Mouse (Mus musculus): ENCODE results near the gene Ust. TPM values are rescaled to one million over a fixed set of nuclear protein-coding genes. Genes with fewer than 3 reads are reported as not detected.

Gene Ust
- polyA plus RNA-seq, 1 experiment from 2014 or later, result 5.9 TPM

- no peak overlapping the region for H3K9ac ChIP-seq (ENCODE audit: low read length)
- no peak overlapping the region for H3K4me3 ChIP-seq (ENCODE audit: low read depth, low read length)
- DNase-seq (ENCODE audit: low spot score), result no peak
- no peaks in the 10 kb centered on the region for H3K27me3 ChIP-seq (ENCODE audit: control insufficient read depth, insufficient read depth, low read length)
- WGBS, result 81% methylated on average over 1 of the region's 1 CpGs
- H3K4me2 ChIP-seq (ENCODE audit: low read depth, severe bottlenecking), result no peak overlapping the region
- H3K9me3 ChIP-seq (ENCODE audit: control insufficient read depth, low read length), result no peaks in the 10 kb centered on the region; the same call in 1 of the 2 replicates
- H3K27ac ChIP-seq (replicated peaks; ENCODE audit: low read depth, low read length), result no peak overlapping the region
- no peaks in the 10 kb centered on the region for H3K36me3 ChIP-seq (ENCODE audit: control insufficient read depth, insufficient read depth, low read length)
- no peak for ATAC-seq (ENCODE audit: insufficient number of reproducible peaks, low FRiP score, low TSS enrichment, low read depth)
- 0 out of 2 replicates have a peak, but pooled peaks cover 3% of the 10 kb centered on the region for H3K4me1 ChIP-seq (ENCODE audit: control insufficient read depth, insufficient read depth, low read length)
Observed at GRCm38 (mm10) chr10:8491909-8492591, 26.6 kb downstream of the Ust start.

- H3K4me3 ChIP-seq (ENCODE audit: low read depth, low read length), result no peak overlapping the region
- H3K4me1 ChIP-seq (ENCODE audit: control insufficient read depth, insufficient read depth, low read length), result no peaks in the 10 kb centered on the region
- WGBS, result 59% methylated on average over 2 of the region's 2 CpGs
- no peak overlapping the region for H3K27ac ChIP-seq (replicated peaks; ENCODE audit: low read depth, low read length)
- no peak overlapping the region for H3K9ac ChIP-seq (ENCODE audit: low read length)
- DNase-seq (ENCODE audit: low spot score), result no peak
- H3K27me3 ChIP-seq (ENCODE audit: control insufficient read depth, insufficient read depth, low read length), result no peaks in the 10 kb centered on the region
- H3K4me2 ChIP-seq (ENCODE audit: low read depth, severe bottlenecking), result no peak overlapping the region
- no peaks in the 10 kb centered on the region for H3K9me3 ChIP-seq (ENCODE audit: control insufficient read depth, low read length)
- no peak for ATAC-seq (ENCODE audit: insufficient number of reproducible peaks, low FRiP score, low TSS enrichment, low read depth)
- no peaks in the 10 kb centered on the region for H3K36me3 ChIP-seq (ENCODE audit: control insufficient read depth, insufficient read depth, low read length)
Observed at GRCm38 (mm10) chr10:8487388-8487787, 31.2 kb downstream of the Ust start.

GRCm38 (mm10) chr10:8484487-8484886 is 34.1 kb downstream of the Ust start:
- Histone ChIP-seq H3K27ac (replicated peaks; ENCODE audit: low read depth, low read length) (no peak overlapping the region), H3K36me3 (ENCODE audit: control insufficient read depth, insufficient read depth, low read length) (no peaks in the 10 kb centered on the region), H3K27me3 (ENCODE audit: control insufficient read depth, insufficient read depth, low read length) (no peaks in the 10 kb centered on the region), H3K4me1 (ENCODE audit: control insufficient read depth, insufficient read depth, low read length) (no peaks in the 10 kb centered on the region), H3K9me3 (ENCODE audit: control insufficient read depth, low read length) (no peaks in the 10 kb centered on the region), H3K4me3 (ENCODE audit: low read depth, low read length) (no peak overlapping the region), H3K4me2 (ENCODE audit: low read depth, severe bottlenecking) (no peak overlapping the region), H3K9ac (ENCODE audit: low read length) (no peak overlapping the region)
- 89% methylated on average over 4 of the region's 4 CpGs for WGBS
- no peak for ATAC-seq (ENCODE audit: insufficient number of reproducible peaks, low FRiP score, low TSS enrichment, low read depth)
- DNase-seq (ENCODE audit: low spot score), result no peak

- Histone ChIP-seq H3K9me3 (ENCODE audit: control insufficient read depth, low read length) (no peaks in the 10 kb centered on the region), H3K9ac (ENCODE audit: low read length) (no peak overlapping the region), H3K27me3 (ENCODE audit: control insufficient read depth, insufficient read depth, low read length) (no peaks in the 10 kb centered on the region), H3K4me3 (ENCODE audit: low read depth, low read length) (no peak overlapping the region), H3K27ac (replicated peaks; ENCODE audit: low read depth, low read length) (no peak overlapping the region), H3K36me3 (ENCODE audit: control insufficient read depth, insufficient read depth, low read length) (no peaks in the 10 kb centered on the region), H3K4me2 (ENCODE audit: low read depth, severe bottlenecking) (no peak overlapping the region), H3K4me1 (ENCODE audit: control insufficient read depth, insufficient read depth, low read length) (no peaks in the 10 kb centered on the region)
- DNase-seq (ENCODE audit: low spot score) (no peak), ATAC-seq (ENCODE audit: insufficient number of reproducible peaks, low FRiP score, low TSS enrichment, low read depth) (no peak)
- 91% methylated on average over 4 of the region's 4 CpGs for WGBS
Observed at GRCm38 (mm10) chr10:8482779-8483178, 35.8 kb downstream of the Ust start.

DNA sequence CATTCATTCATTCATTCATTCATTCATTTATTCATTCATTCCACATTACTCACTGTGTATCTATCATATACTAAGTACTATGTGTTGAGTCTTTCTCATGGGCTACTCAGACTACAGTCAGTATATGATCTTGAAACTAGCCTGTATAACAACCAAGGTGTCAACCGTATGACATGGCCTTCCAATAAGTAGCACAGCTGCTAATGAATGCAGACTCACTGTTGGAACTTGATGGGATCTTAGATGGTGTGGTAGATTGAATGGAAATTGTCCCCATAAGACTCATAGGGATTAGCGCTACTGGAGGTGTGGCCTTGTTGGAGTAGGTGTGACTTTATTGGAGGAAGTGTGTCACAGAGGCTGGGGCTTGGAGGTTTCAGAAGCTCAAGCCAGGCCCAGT is 38.8 kb downstream of the Ust start:
- Histone ChIP-seq H3K36me3 (ENCODE audit: control insufficient read depth, insufficient read depth, low read length) (no peaks in the 10 kb centered on the region), H3K4me3 (ENCODE audit: low read depth, low read length) (no peak overlapping the region), H3K27ac (replicated peaks; ENCODE audit: low read depth, low read length) (no peak overlapping the region), H3K4me1 (ENCODE audit: control insufficient read depth, insufficient read depth, low read length) (no peaks in the 10 kb centered on the region), H3K9ac (ENCODE audit: low read length) (no peak overlapping the region), H3K27me3 (ENCODE audit: control insufficient read depth, insufficient read depth, low read length) (no peaks in the 10 kb centered on the region), H3K9me3 (ENCODE audit: control insufficient read depth, low read length) (no peaks in the 10 kb centered on the region), H3K4me2 (ENCODE audit: low read depth, severe bottlenecking) (no peak overlapping the region)
- ATAC-seq (ENCODE audit: insufficient number of reproducible peaks, low FRiP score, low TSS enrichment, low read depth) (no peak), DNase-seq (ENCODE audit: low spot score) (no peak)
- 96% methylated on average over 2 of the region's 2 CpGs for WGBS

GRCm38 (mm10) chr10:8477936-8478335 is 40.7 kb downstream of the Ust start:
- 88% methylated on average over 8 of the region's 8 CpGs for WGBS

GRCm38 (mm10) chr10:8471995-8472394 is 46.6 kb downstream of the Ust start:
- ATAC-seq (ENCODE audit: insufficient number of reproducible peaks, low FRiP score, low TSS enrichment, low read depth) (no peak), DNase-seq (ENCODE audit: low spot score) (no peak)
- Histone ChIP-seq H3K9me3 (ENCODE audit: control insufficient read depth, low read length) (no peaks in the 10 kb centered on the region), H3K27me3 (ENCODE audit: control insufficient read depth, insufficient read depth, low read length) (no peaks in the 10 kb centered on the region), H3K27ac (replicated peaks; ENCODE audit: low read depth, low read length) (no peak overlapping the region), H3K4me2 (ENCODE audit: low read depth, severe bottlenecking) (no peak overlapping the region), H3K4me1 (ENCODE audit: control insufficient read depth, insufficient read depth, low read length) (peaks cover 4% of the 10 kb centered on the region; the same call in 1 of the 2 replicates), H3K9ac (ENCODE audit: low read length) (no peak overlapping the region), H3K4me3 (ENCODE audit: low read depth, low read length) (no peak overlapping the region), H3K36me3 (ENCODE audit: control insufficient read depth, insufficient read depth, low read length) (no peaks in the 10 kb centered on the region)
- 79% methylated on average over 12 of the region's 12 CpGs for WGBS

More at GRCm38 (mm10) chr10:8477936-8478335, 40.7 kb downstream of the Ust start:
- DNase-seq (ENCODE audit: low spot score) (no peak), ATAC-seq (ENCODE audit: insufficient number of reproducible peaks, low FRiP score, low TSS enrichment, low read depth) (no peak)
- no peaks in the 10 kb centered on the region for H3K4me1 ChIP-seq (ENCODE audit: control insufficient read depth, insufficient read depth, low read length)
- no peak overlapping the region for H3K4me3 ChIP-seq (ENCODE audit: low read depth, low read length)
- no peaks in the 10 kb centered on the region for H3K9me3 ChIP-seq (ENCODE audit: control insufficient read depth, low read length)
- H3K4me2 ChIP-seq (ENCODE audit: low read depth, severe bottlenecking), result no peak overlapping the region
- no peaks in the 10 kb centered on the region for H3K27me3 ChIP-seq (ENCODE audit: control insufficient read depth, insufficient read depth, low read length)
- H3K27ac ChIP-seq (replicated peaks; ENCODE audit: low read depth, low read length), result no peak overlapping the region
- no peak overlapping the region for H3K9ac ChIP-seq (ENCODE audit: low read length)
- H3K36me3 ChIP-seq (ENCODE audit: control insufficient read depth, insufficient read depth, low read length), result no peaks in the 10 kb centered on the region

GRCm38 (mm10) chr10:8471012-8471411 is 47.6 kb downstream of the Ust start:
- Histone ChIP-seq H3K4me2 (ENCODE audit: low read depth, severe bottlenecking) (no peak overlapping the region), H3K4me1 (ENCODE audit: control insufficient read depth, insufficient read depth, low read length) (peaks cover 4% of the 10 kb centered on the region; the same call in 1 of the 2 replicates), H3K27me3 (ENCODE audit: control insufficient read depth, insufficient read depth, low read length) (no peaks in the 10 kb centered on the region), H3K4me3 (ENCODE audit: low read depth, low read length) (no peak overlapping the region), H3K36me3 (ENCODE audit: control insufficient read depth, insufficient read depth, low read length) (no peaks in the 10 kb centered on the region), H3K9me3 (ENCODE audit: control insufficient read depth, low read length) (no peaks in the 10 kb centered on the region), H3K9ac (ENCODE audit: low read length) (no peak overlapping the region), H3K27ac (replicated peaks; ENCODE audit: low read depth, low read length) (no peak overlapping the region)
- DNase-seq (ENCODE audit: low spot score) (no peak), ATAC-seq (ENCODE audit: insufficient number of reproducible peaks, low FRiP score, low TSS enrichment, low read depth) (no peak)
- 67% methylated on average over 5 of the region's 5 CpGs for WGBS

DNA sequence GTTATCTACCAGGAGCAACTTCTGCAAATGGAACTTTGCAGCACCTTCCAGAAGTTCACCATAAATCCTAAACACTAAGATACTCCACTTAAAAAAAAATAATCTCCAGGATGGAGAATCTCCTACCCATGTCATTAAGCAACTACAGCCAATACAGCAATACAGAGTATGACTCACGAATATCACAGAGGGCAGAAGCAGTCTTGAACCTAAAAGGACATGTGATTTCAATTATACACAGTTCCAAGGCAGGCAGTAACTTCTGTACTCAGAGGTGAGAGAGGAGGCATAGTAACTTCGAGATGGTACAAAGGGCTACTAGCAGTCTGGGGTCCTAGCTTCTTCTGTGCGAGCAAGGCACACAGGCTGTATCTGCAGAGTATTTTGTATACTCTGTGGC is 49.1 kb downstream of the Ust start:
- Histone ChIP-seq H3K27me3 (ENCODE audit: control insufficient read depth, insufficient read depth, low read length) (no peaks in the 10 kb centered on the region), H3K4me1 (ENCODE audit: control insufficient read depth, insufficient read depth, low read length) (peaks cover 4% of the 10 kb centered on the region; the same call in 1 of the 2 replicates), H3K4me2 (ENCODE audit: low read depth, severe bottlenecking) (no peak overlapping the region), H3K9ac (ENCODE audit: low read length) (no peak overlapping the region), H3K27ac (replicated peaks; ENCODE audit: low read depth, low read length) (no peak overlapping the region), H3K4me3 (ENCODE audit: low read depth, low read length) (no peak overlapping the region), H3K9me3 (ENCODE audit: control insufficient read depth, low read length) (no peaks in the 10 kb centered on the region), H3K36me3 (ENCODE audit: control insufficient read depth, insufficient read depth, low read length) (no peaks in the 10 kb centered on the region)
- 17% methylated on average over 3 of the region's 3 CpGs for WGBS
- ATAC-seq (ENCODE audit: insufficient number of reproducible peaks, low FRiP score, low TSS enrichment, low read depth) (no peak), DNase-seq (ENCODE audit: low spot score) (no peak)

Data from limb, embryonic 11.5 days (tissue).